ENCODE assay signal across 16 mouse cellular contexts in genomic region chr5:107224151-107224550, GRCm38 (mm10).
DNase-seq lines count a peak whose midpoint lies in the region; ATAC-seq and TF ChIP-seq lines count a peak whose summit lies in the region.
"Had no signal": no experiment of that assay in that cellular context is flagged by ENCODE, and none has a peak within 500 bp of the region (broad histone marks: within the 10 kb centered on the region; RNA-seq: fewer than 3 reads in every experiment).

No protein-coding gene starts in this region.

- 0 out of 2 replicates have a peak overlapping the region, but pooled peaks have one; percentile 38 for H3K9ac ChIP-seq in heart, embryonic 16.5 days (ENCODE audit: low read length)
- H3K9ac ChIP-seq in embryonic facial prominence, embryonic 14.5 days (ENCODE audit: low read depth, low read length) = no peak overlapping the region
- no peak overlapping the region for H3K9ac ChIP-seq in liver, embryonic 15.5 days
- H3K9ac ChIP-seq: forebrain, embryonic 12.5 days; midbrain, embryonic 12.5 days had no signal

- H3K27ac ChIP-seq in heart, embryonic 16.5 days (ENCODE audit: low read length) = peak overlapping the region; percentile 32; the same call in 1 of the 2 replicates
- H3K27ac ChIP-seq in bone marrow, adult 2 months (ENCODE audit: control insufficient read depth, insufficient read depth, low read depth, low read length, poor library complexity) = peak overlapping the region; percentile 54; the same call in 1 of the 2 replicates
- peak overlapping the region; percentile 41; the same call in 1 of the 2 replicates for H3K27ac ChIP-seq in embryonic facial prominence, embryonic 14.5 days (replicated peaks; ENCODE audit: low read depth, low read length)
- 0 out of 2 replicates have a peak overlapping the region, but pooled peaks have one; percentile 30 for H3K27ac ChIP-seq in liver, embryonic 15.5 days (replicated peaks)
- H3K27ac ChIP-seq: forebrain, embryonic 12.5 days; layer of hippocampus, adult 2 months; left cerebral cortex, adult 2 months; midbrain, embryonic 12.5 days had no signal

- H3K4me2 ChIP-seq in heart, embryonic 16.5 days (ENCODE audit: low read depth, low read length) = no peak overlapping the region
- no peak overlapping the region for H3K4me2 ChIP-seq in embryonic facial prominence, embryonic 14.5 days (ENCODE audit: low read depth, low read length)
- H3K4me2 ChIP-seq in liver, embryonic 15.5 days = peak overlapping the region; percentile 33; the same call in 1 of the 2 replicates
- H3K4me2 ChIP-seq: forebrain, embryonic 12.5 days; midbrain, embryonic 12.5 days had no signal

- no peak for DNase-seq in heart, postnatal 14 days
- no peak for DNase-seq in embryonic facial prominence, embryonic 14.5 days (ENCODE audit: low spot score)
- no peak for DNase-seq in cerebellum, adult 11-12 months
- no peak for DNase-seq in spleen, postnatal 36 days (ENCODE audit: low spot score in 2 of 2)
- DNase-seq: adrenal gland, adult 8-10 months; cerebellum, adult 9-10 months; kidney, adult 8-10 months; thymus, adult 2 months had no signal

- no peak overlapping the region for H3K4me3 ChIP-seq in heart, embryonic 16.5 days (ENCODE audit: low read length)
- no peak overlapping the region for H3K4me3 ChIP-seq in bone marrow, adult 2 months (replicated peaks; ENCODE audit: control insufficient read depth, low read depth, low read length)
- no peak overlapping the region for H3K4me3 ChIP-seq in embryonic facial prominence, embryonic 14.5 days (ENCODE audit: low read depth, low read length)
- no peak overlapping the region for H3K4me3 ChIP-seq in liver, embryonic 15.5 days (replicated peaks)
- H3K4me3 ChIP-seq: forebrain, embryonic 12.5 days; layer of hippocampus, adult 2 months; left cerebral cortex, adult 2 months; midbrain, embryonic 12.5 days had no signal

- H3K36me3 ChIP-seq in heart, embryonic 16.5 days (ENCODE audit: control insufficient read depth, insufficient read depth) = peaks cover 3% of the 10 kb centered on the region; the same call in 1 of the 2 replicates
- H3K36me3 ChIP-seq in embryonic facial prominence, embryonic 14.5 days (ENCODE audit: control insufficient read depth, insufficient read depth, low read length) = 0 out of 2 replicates have a peak, but pooled peaks cover 6% of the 10 kb centered on the region
- H3K36me3 ChIP-seq in liver, embryonic 15.5 days (replicated peaks) = no peaks in the 10 kb centered on the region
- H3K36me3 ChIP-seq: forebrain, embryonic 12.5 days; G1E; midbrain, embryonic 12.5 days had no signal

- H3K27me3 ChIP-seq in heart, embryonic 16.5 days (ENCODE audit: control insufficient read depth, insufficient read depth, low read length) = no peaks in the 10 kb centered on the region
- no peaks in the 10 kb centered on the region for H3K27me3 ChIP-seq in embryonic facial prominence, embryonic 14.5 days (replicated peaks; ENCODE audit: control insufficient read depth, insufficient read depth, low read length)
- H3K27me3 ChIP-seq in liver, embryonic 15.5 days = no peaks in the 10 kb centered on the region
- H3K27me3 ChIP-seq: midbrain, embryonic 12.5 days had no signal

- TF ChIP-seq POLR2A in bone marrow, adult 2 months (IDR thresholded peaks at IDR 0.05; ENCODE audit: borderline replicate concordance, control insufficient read depth, low read depth, low read length) = no peak

- intact Hi-C loops in heart, postnatal 14 days (cut with DNase I) = no loop called here

- no peak for TF ChIP-seq CTCF in bone marrow, adult 2 months (IDR thresholded peaks at IDR 0.05; ENCODE audit: control insufficient read depth, insufficient read depth, low read length)

- WGBS in heart, embryonic 16.5 days = 27% methylated on average over 5 of the region's 5 CpGs
- whole genome bisulfite sequencing in bone marrow, adult 2 months = 54% methylated on average over 5 of the region's 5 CpGs
- WGBS in embryonic facial prominence, embryonic 14.5 days = 62% methylated on average over 5 of the region's 5 CpGs
- 15% methylated on average over 5 of the region's 5 CpGs for WGBS in liver, embryonic 15.5 days (ENCODE audit: insufficient replicate concordance)

- ATAC-seq in heart, embryonic 16.5 days (replicated peaks; ENCODE audit: extremely low read depth, insufficient read depth, low FRiP score) = no peak
- ATAC-seq in embryonic facial prominence, embryonic 14.5 days (ENCODE audit: low read depth) = no peak
- ATAC-seq in liver, embryonic 15.5 days (ENCODE audit: insufficient read depth) = peak; percentile 53

- peaks cover 30% of the 10 kb centered on the region for H3K4me1 ChIP-seq in heart, embryonic 16.5 days (ENCODE audit: control insufficient read depth, insufficient read depth, low read length)
- peaks cover 17% of the 10 kb centered on the region for H3K4me1 ChIP-seq in bone marrow, adult 2 months (ENCODE audit: control insufficient read depth, insufficient read depth, low read length)
- H3K4me1 ChIP-seq in embryonic facial prominence, embryonic 14.5 days (ENCODE audit: control insufficient read depth, insufficient read depth, low read length) = peaks cover 56% of the 10 kb centered on the region
- peaks cover 60% of the 10 kb centered on the region for H3K4me1 ChIP-seq in liver, embryonic 15.5 days (replicated peaks)

- peaks cover 3% of the 10 kb centered on the region; the same call in 1 of the 2 replicates for H3K9me3 ChIP-seq in heart, embryonic 16.5 days (replicated peaks; ENCODE audit: control insufficient read depth, low read length)
- H3K9me3 ChIP-seq in embryonic facial prominence, embryonic 14.5 days (ENCODE audit: control insufficient read depth, low read length) = 0 out of 2 replicates have a peak, but pooled peaks cover 3% of the 10 kb centered on the region
- H3K9me3 ChIP-seq in liver, embryonic 15.5 days (replicated peaks) = no peaks in the 10 kb centered on the region
- H3K9me3 ChIP-seq: forebrain, embryonic 12.5 days; G1E; midbrain, embryonic 12.5 days had no signal
